Mouse (Mus musculus) spleen, adult 2 months (tissue): ENCODE measurements at regions not wholly inside any gene's neighbourhood (a gene's known extent, or its start where the extent isn't known, plus 50 kb on each side); places are given as distances from the start of the nearest gene placed in this dataset.

ENCODE experiments used
- DNase-seq, 2 experiments: peaks; one replicate each; pipeline versions ENCODE4 v3.0.0 to v3.0.0-alpha.2; 2012 to 2021; ENCODE audit warnings: low spot score in 2 of 2, low read depth in 1 of 2
- H3K27ac ChIP-seq: fragments of 200-500 bp; 2 replicates; pipeline ENCODE4 v1.5.1; 2012; ENCODE audit warnings: low read length, inconsistent platforms; ENCODE audit not compliant: insufficient read depth
- H3K27me3 ChIP-seq: fragments of 200-500 bp; 2 replicates; pipeline ENCODE4 v1.6.1; 2012; ENCODE audit warnings: mild to moderate bottlenecking, moderate library complexity, low read length, inconsistent platforms; ENCODE audit not compliant: control insufficient read depth, insufficient read depth
- H3K36me3 ChIP-seq: fragments of 200-500 bp; 2 replicates; pipeline ENCODE4 v1.6.1; 2012; ENCODE audit warnings: mild to moderate bottlenecking, low read length, inconsistent platforms; ENCODE audit not compliant: control insufficient read depth, insufficient read depth
- H3K4me1 ChIP-seq: fragments of 200-500 bp; 2 replicates; pipeline ENCODE4 v1.6.1; 2011; ENCODE audit warnings: inconsistent platforms; ENCODE audit not compliant: control insufficient read depth, insufficient read depth, insufficient read length
- H3K4me3 ChIP-seq: fragments of 200-500 bp; 2 replicates; pipeline ENCODE4 v1.5.1; 2011; ENCODE audit warnings: mild to moderate bottlenecking, inconsistent platforms; ENCODE audit not compliant: insufficient read depth, insufficient read length; ENCODE audit errors: extremely low read depth
- CTCF ChIP-seq: fragments of 200-500 bp; IDR thresholded peaks from 2 replicates; pipeline ENCODE4 v1.5.1; 2011; ENCODE audit warnings: mild to moderate bottlenecking, inconsistent platforms; ENCODE audit not compliant: insufficient read depth, insufficient read length, insufficient replicate concordance; ENCODE audit errors: extremely low read depth
- POLR2A ChIP-seq: fragments of 200-500 bp; IDR thresholded peaks from 2 replicates; pipeline ENCODE4 v1.6.1; 2011; ENCODE audit warnings: low read depth, low read length, inconsistent platforms
- WGBS: fragments of 180-500 bp; shearing (Covaris S2); methylation state at CpG from one replicate; pipeline ENCODE4 v1.1.7; 2018; 5-methylcytosine and 5-hydroxymethylcytosine counted together

GRCm38 (mm10) chr15:52242890-52243289 is 1641.8 kb upstream of the Gm7489 start:
- no peak overlapping the region for H3K4me3 ChIP-seq
- H3K27ac ChIP-seq, result no peak overlapping the region
- no peaks in the 10 kb centered on the region for H3K36me3 ChIP-seq
- no peaks in the 10 kb centered on the region for H3K4me1 ChIP-seq
- 91% methylated on average over 1 of the region's 1 CpGs for WGBS
- no peaks in the 10 kb centered on the region for H3K27me3 ChIP-seq
- no peak for TF ChIP-seq POLR2A
- no peak for TF ChIP-seq CTCF
- no peak for DNase-seq
